ENCODE assay signal across 16 mouse cellular contexts in the genomic region with DNA sequence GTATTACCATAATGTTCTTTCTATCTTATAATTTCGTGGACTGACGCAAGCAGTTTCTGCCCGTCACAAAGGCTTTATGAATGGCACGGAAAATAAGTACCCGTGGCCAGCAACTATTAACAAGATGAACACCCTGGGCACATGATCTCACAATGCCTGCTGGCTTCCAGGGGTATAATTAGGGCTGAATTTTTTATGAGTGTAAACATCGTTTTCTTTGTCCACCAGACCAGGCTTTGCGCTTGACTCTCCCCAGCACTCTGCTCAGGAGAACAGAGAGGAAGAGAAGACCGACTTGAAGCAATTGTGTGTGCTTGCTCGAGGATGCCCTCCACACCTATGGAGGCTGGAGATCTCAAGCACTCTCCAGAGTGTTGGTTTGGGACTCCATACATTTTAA. TPM values are rescaled to one million over a fixed set of nuclear protein-coding genes. Genes with fewer than 3 reads are reported as not detected.
"Had no signal": no experiment of that assay in that cellular context is flagged by ENCODE, and none has a peak within 500 bp of the region (broad histone marks: within the 10 kb centered on the region; RNA-seq: fewer than 3 reads in every experiment).

No protein-coding gene starts in this region.

- H3K9ac ChIP-seq: kidney, embryonic 15.5 days; limb, embryonic 13.5 days; liver, embryonic 14.5 days; stomach, embryonic 15.5 days had no signal

- H3K4me2 ChIP-seq: kidney, embryonic 15.5 days; limb, embryonic 13.5 days; midbrain, embryonic 11.5 days; stomach, embryonic 15.5 days had no signal

- H3K4me3 ChIP-seq: kidney, embryonic 15.5 days; limb, embryonic 13.5 days; stomach, embryonic 15.5 days had no signal

- H3K9me3 ChIP-seq: stomach, embryonic 15.5 days had no signal

- DNase-seq: kidney, adult 2 months; kidney, postnatal 14 days; left cerebral cortex, postnatal 4 days; lung, adult 18-20 months; lung, postnatal 4 days; right cerebral cortex, postnatal 14 days; thymus, adult 2 months; thymus, postnatal 25 days had no signal

- H3K27ac ChIP-seq: kidney, embryonic 15.5 days; limb, embryonic 13.5 days; liver, embryonic 14.5 days; stomach, embryonic 15.5 days had no signal

- H3K4me1 ChIP-seq: limb, embryonic 13.5 days; stomach, embryonic 15.5 days had no signal

- H3K27me3 ChIP-seq: kidney, embryonic 15.5 days; limb, embryonic 13.5 days; stomach, embryonic 15.5 days had no signal

- H3K36me3 ChIP-seq: kidney, embryonic 15.5 days; limb, embryonic 13.5 days; stomach, embryonic 15.5 days had no signal

RNA-seq across cellular contexts. Expression of gene Cck, which starts 37.1 kb away (rescaled TPM):
- polyA plus RNA-seq: liver, adult 2 months; spleen, adult 2 months; testis, adult 2 months had no signal
